Mouse (Mus musculus) E14TG2a.4 (cell line): Measurements from ENCODE around the gene Tnfrsf21.

Experiments used
- CTCF ChIP-seq: conservative IDR thresholded peaks from 2 replicates; pipeline ENCODE4 v1.5.1; 2014; ENCODE audit warnings: low read length
- POU5F1 ChIP-seq: IDR thresholded peaks from 2 replicates; pipeline ENCODE4 v1.6.1; 2014; ENCODE audit warnings: low read length, borderline replicate concordance

DNA sequence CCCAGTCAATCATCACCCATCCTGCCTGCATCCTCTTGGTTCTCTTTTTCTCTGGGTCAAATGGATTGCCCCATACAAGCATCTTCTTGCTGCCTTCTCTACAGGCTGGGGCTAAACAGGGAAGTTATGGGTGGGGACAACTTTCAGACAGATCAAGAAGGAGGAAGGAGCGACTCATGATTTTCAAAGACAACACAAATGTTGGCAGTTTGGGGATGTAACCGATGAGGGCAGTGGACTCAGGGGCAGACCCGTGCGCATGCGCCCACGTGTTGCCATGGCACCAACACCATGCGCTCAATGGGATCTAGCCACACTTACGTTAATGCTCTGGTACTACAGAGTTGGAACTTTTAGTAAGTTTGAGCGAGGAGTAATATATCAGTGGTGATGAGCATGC lies 121.5 kb downstream of the Tnfrsf21 start:
- TF ChIP-seq CTCF (no peak), POU5F1 (no peak)
